Mouse (Mus musculus) neural tube, embryonic 13.5 days (tissue): ENCODE measurements around the gene Bnipl. TPM values are rescaled to one million over a fixed set of nuclear protein-coding genes. Genes with fewer than 3 reads are reported as not detected.
"Not testable (repeated sequence)": the region's sequence is repeated elsewhere in the genome, so short reads cannot be mapped to it uniquely, and the experiment has no call there.

Experiments
- ATAC-seq: fragments of 200-750 bp; cut with Nextera tagmentation; 2 replicates; pipeline ENCODE4 v1.8.0; 2017; ENCODE audit warnings: low read depth, mild to moderate bottlenecking, moderate TSS enrichment, moderate library complexity
- H3K27ac ChIP-seq: fragments of 300-500 bp; sonication (generic); replicated peaks from 2 replicates; pipeline ENCODE4 v1.5.1; 2015; ENCODE audit warnings: moderate library complexity, mild to moderate bottlenecking, inconsistent platforms
- H3K27me3 ChIP-seq: fragments of 300-500 bp; sonication (generic); 2 replicates; pipeline ENCODE4 v1.6.1; 2015; ENCODE audit warnings: mild to moderate bottlenecking, inconsistent platforms
- H3K36me3 ChIP-seq: fragments of 300-500 bp; sonication (generic); 2 replicates; pipeline ENCODE4 v1.6.1; 2015; ENCODE audit warnings: mild to moderate bottlenecking, inconsistent platforms
- H3K4me1 ChIP-seq: fragments of 300-500 bp; sonication (generic); replicated peaks from 2 replicates; pipeline ENCODE4 v1.6.1; 2015; ENCODE audit warnings: inconsistent platforms
- H3K4me2 ChIP-seq: fragments of 300-500 bp; sonication (generic); 2 replicates; pipeline ENCODE4 v1.6.1; 2015; ENCODE audit warnings: inconsistent platforms, mild to moderate bottlenecking, moderate library complexity
- H3K4me3 ChIP-seq: fragments of 300-500 bp; sonication (generic); 2 replicates; pipeline ENCODE4 v1.5.1; 2015; ENCODE audit warnings: mild to moderate bottlenecking, inconsistent platforms
- H3K9ac ChIP-seq: fragments of 300-500 bp; sonication (generic); 2 replicates; pipeline ENCODE4 v1.6.1; 2015; ENCODE audit warnings: moderate library complexity, mild to moderate bottlenecking, inconsistent platforms
- H3K9me3 ChIP-seq: fragments of 300-500 bp; sonication (generic); 2 replicates; pipeline ENCODE4 v1.6.1; 2016; ENCODE audit warnings: inconsistent platforms
- WGBS: fragments of 180-500 bp; shearing (Covaris S2); methylation state at CpG from one replicate; pipeline ENCODE4 v1.1.7; 2015; 5-methylcytosine and 5-hydroxymethylcytosine counted together
- polyA plus RNA-seq: library from polyadenylated mRNA; unstranded; fragments of >200 nt; fragmentation: Nextera tagmentation; extraction: Ambion mirVana; gene quantifications from 2 replicates; pipeline ENCODE4 v1.2.1, GENCODE M21; 2015

Gene Bnipl
- polyA plus RNA-seq, 1 experiment from 2014 or later: not detected

DNA sequence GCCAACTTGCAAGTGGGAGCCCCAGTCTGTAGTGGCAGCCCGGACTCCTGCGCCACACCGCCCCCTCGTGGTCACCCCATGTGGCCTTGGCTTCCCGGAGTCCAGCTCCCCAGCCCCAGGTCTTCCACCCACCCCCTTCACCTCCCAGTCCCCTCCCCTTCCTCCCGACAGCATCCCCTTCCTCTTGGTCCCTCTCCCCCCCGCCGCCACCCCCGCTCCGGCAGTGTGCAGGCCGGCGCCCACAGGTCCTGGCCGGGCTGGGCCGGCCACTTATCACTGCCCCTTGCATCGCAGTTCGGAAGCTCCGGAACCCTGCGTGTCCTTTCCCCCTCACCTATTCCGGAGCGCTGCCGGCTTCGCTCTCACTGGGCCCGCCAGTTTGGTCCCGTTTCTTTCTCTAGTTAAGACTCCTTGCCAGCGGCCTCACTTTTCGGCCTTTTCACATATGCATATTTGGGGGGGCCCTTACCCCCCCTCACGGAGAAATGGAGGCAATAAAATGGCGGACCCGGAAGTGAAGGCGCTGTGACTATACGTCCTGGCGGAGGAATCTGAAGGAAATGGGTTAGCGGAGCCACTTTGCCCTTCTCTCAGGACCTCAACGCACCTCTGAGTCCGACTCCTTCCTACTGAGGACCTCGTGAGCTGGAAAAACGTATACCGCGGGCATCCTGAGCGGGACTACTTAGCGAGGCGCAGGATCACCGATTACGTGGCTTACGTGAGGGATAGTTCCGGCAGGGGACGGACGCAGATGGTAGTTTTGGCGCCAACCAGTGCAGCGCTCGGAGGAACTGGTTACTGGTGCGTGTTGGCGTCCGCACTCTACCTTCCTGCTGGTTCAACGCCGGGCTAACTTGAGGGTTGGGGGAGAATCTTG lies 33.5 kb downstream of the Bnipl start, which contains the start of gene Gabpb2:
Gene Gabpb2, minus strand, starts transcription at position 662 of the 880 bp plus-strand sequence.
- Histone ChIP-seq H3K27ac (peak within 1 kb of the TSS; percentile 97), H3K9ac (peak within 1 kb of the TSS; percentile 88), H3K9me3 (no peaks in the 10 kb centered on the region), H3K4me1 (peaks cover 25% of the 10 kb centered on the region), H3K4me3 (peak within 1 kb of the TSS; percentile 74), H3K27me3 (no peaks in the 10 kb centered on the region), H3K4me2 (peak within 1 kb of the TSS; percentile 61), H3K36me3 (peaks cover 58% of the 10 kb centered on the region)
- WGBS: under 1% methylated on average over 55 of the region's 56 CpGs
- ATAC-seq: peak; percentile 91

DNA sequence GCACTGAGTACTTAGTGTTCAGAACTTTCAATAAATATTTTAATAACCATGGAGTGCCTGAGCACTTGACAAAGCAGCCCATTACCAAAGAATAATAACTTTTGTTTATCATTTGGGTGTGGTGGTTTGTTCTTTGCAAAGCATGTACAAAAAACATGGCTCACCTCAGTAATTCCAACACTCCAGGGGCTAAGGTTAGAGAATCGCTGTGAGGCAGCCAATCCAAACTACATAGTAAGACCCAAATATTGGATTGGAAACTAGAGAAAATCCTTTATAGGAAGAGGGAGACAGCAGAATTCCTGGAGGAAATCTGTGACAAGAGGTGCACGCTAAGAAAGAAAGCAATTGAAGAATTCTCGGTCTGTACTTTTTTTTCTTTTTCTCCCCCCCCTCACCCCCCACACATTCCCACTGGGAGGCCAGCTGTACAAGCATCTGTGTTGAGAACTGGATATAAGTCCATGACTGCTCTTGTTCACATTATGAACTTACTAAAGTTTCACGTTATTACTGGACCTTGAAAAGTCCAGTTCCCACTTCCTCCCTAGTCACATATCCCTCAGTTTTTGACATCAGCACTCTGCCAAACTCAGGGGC lies 34.2 kb downstream of the Bnipl start:
- no peak for ATAC-seq
- H3K9ac ChIP-seq: peak overlapping the region; percentile 88; the same call in 1 of the 2 replicates
- H3K27me3 ChIP-seq: no peaks in the 10 kb centered on the region
- H3K4me2 ChIP-seq: peak overlapping the region; percentile 61
- H3K4me3 ChIP-seq: peak overlapping the region; percentile 74
- WGBS: 18% methylated on average over 4 of the region's 4 CpGs
- H3K27ac ChIP-seq: peak overlapping the region; percentile 97
- peaks cover 59% of the 10 kb centered on the region for H3K36me3 ChIP-seq
- no peaks in the 10 kb centered on the region for H3K9me3 ChIP-seq
- H3K4me1 ChIP-seq: peaks cover 20% of the 10 kb centered on the region

DNA sequence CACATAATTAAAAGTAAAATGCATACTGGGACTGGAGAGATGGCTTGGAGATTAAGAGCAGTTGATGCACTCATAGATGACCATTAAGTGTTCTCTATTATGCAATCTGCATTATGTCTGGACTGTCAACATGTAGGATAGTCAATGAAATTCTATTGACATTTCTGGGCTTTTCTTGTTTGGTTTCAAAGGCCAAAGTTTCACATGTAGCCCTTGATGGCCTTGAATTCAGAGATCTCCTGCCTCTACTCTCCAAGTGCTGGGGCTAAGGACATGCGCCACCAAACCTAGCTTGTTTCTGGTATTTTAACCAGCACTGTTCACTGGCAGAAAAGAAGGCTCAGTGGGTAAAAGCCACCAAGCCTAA lies 37.4 kb downstream of the Bnipl start:
- ATAC-seq: no peak
- 93% methylated on average over 1 of the region's 1 CpGs for WGBS

DNA sequence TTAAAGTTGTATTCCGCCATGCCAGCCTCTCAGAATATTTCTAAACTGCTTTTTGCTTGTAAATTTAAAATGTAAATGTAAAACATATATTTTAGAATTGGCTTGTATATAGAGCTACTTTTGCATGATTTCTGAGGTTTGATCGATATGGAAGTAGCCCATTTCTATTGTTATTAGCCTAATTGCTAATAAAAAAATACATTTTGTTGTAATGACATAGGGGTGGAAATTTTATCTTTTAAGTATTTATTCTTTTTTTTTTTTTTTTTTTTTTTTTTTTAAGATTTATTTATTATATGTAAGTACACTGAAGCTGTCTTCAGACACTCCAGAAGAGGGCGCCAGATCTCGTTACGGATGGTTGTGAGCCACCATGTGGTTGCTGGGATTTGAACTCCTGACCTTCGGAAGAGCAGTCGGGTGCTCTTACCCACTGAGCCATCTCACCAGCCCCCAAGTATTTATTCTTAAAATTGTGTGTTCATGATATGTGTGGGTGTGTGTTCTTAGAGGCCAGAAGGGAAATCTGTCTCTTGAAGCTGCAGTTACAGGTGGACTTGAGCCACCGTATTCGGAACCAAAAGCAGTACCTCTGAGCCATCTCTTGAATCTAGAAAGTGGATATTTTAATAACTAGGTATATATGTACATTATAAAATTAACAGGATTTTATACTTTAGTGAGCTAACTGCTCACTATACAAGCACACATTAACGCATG lies 37.9 kb downstream of the Bnipl start:
- not testable (repeated sequence) for ATAC-seq, H3K27ac ChIP-seq, H3K9ac ChIP-seq, H3K4me2 ChIP-seq, H3K27me3 ChIP-seq, H3K4me3 ChIP-seq, H3K9me3 ChIP-seq
- H3K36me3 ChIP-seq: peaks cover 34% of the 10 kb centered on the region
- peaks cover 14% of the 10 kb centered on the region for H3K4me1 ChIP-seq
- WGBS: 93% methylated on average over 9 of the region's 10 CpGs

More for the DNA sequence above, 37.4 kb downstream of the Bnipl start:
- Histone ChIP-seq H3K4me2 (no peak overlapping the region), H3K27ac (no peak overlapping the region), H3K4me1 (peaks cover 20% of the 10 kb centered on the region), H3K9ac (no peak overlapping the region), H3K27me3 (no peaks in the 10 kb centered on the region), H3K9me3 (no peaks in the 10 kb centered on the region), H3K4me3 (no peak overlapping the region), H3K36me3 (peaks cover 33% of the 10 kb centered on the region)

DNA sequence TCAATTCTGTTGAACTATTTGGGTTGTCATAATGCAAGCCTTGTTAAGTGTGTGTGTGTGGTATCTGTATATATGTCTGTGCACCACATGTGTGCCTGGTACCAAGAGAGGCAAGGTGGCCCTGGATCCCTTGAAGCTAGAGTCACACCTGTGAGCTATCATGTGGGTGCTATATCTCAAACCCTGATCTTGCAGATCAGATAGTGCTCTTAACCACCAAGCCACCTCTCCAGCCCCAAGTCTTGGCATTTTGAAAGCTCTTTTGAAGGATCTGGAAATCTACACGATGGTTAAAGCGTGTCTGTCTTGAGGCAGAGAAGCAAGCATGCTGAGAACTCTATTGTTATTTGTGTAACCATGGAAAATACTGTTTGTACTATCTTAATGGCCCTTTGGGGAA lies 40.4 kb downstream of the Bnipl start:
- 49% methylated on average over 2 of the region's 2 CpGs for WGBS
- peaks cover 48% of the 10 kb centered on the region for H3K36me3 ChIP-seq
- H3K9ac ChIP-seq: no peak overlapping the region
- H3K27me3 ChIP-seq: no peaks in the 10 kb centered on the region
- no peak overlapping the region for H3K4me3 ChIP-seq
- ATAC-seq: no peak
- H3K4me1 ChIP-seq: no peaks in the 10 kb centered on the region
- no peaks in the 10 kb centered on the region for H3K9me3 ChIP-seq
- H3K4me2 ChIP-seq: no peak overlapping the region
- no peak overlapping the region for H3K27ac ChIP-seq

DNA sequence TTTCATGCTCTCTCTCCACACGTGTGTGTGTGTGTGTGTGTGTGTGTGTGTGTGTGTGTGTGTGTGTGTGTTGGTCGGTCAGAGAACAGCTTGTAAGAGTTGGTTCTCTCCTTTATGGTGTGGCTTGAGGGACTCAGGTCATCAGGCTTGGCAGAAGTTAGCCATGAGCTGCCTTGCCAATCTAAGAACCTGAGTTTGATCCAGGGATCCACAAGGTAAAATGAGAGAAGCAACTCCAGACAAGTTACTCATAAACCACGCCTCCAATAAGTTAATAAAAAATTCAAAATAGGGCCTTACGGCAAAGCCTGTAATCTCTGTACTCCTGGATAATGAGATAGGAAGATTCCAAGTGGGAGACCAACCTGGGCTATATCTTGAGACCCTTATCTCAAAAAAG lies 42.7 kb downstream of the Bnipl start:
- 86% methylated on average over 4 of the region's 4 CpGs for WGBS

DNA sequence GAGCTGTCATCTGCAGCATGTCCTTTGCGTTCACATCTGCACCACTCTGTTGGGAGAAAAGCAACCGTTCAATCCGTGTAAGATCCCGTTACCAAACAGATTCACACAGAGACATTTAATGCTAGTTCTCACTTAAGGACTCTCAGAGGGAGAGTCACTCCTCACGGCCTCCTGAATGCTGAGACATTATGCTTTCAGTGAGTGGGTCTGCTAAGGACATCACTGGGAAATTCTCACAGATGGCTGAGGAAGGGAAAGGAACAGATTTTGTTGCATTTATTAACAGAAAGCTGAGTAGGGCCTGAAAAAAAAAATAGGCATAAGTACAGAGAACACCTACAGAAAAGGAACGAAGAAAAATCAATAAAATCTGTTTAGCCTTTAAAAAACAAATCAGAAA lies 47.1 kb downstream of the Bnipl start:
- Histone ChIP-seq H3K9me3 (no peaks in the 10 kb centered on the region), H3K4me3 (no peak overlapping the region), H3K36me3 (peaks cover 85% of the 10 kb centered on the region), H3K9ac (no peak overlapping the region), H3K27me3 (no peaks in the 10 kb centered on the region), H3K27ac (no peak overlapping the region), H3K4me1 (no peaks in the 10 kb centered on the region), H3K4me2 (no peak overlapping the region)
- WGBS: 94% methylated on average over 6 of the region's 6 CpGs
- no peak for ATAC-seq

More for the DNA sequence above, 42.7 kb downstream of the Bnipl start:
- Histone ChIP-seq H3K36me3 (peaks cover 56% of the 10 kb centered on the region), H3K27ac (no peak overlapping the region), H3K27me3 (no peaks in the 10 kb centered on the region), H3K9me3 (no peaks in the 10 kb centered on the region), H3K4me1 (no peaks in the 10 kb centered on the region), H3K9ac (no peak overlapping the region), H3K4me3 (no peak overlapping the region), H3K4me2 (no peak overlapping the region)
- no peak for ATAC-seq

DNA sequence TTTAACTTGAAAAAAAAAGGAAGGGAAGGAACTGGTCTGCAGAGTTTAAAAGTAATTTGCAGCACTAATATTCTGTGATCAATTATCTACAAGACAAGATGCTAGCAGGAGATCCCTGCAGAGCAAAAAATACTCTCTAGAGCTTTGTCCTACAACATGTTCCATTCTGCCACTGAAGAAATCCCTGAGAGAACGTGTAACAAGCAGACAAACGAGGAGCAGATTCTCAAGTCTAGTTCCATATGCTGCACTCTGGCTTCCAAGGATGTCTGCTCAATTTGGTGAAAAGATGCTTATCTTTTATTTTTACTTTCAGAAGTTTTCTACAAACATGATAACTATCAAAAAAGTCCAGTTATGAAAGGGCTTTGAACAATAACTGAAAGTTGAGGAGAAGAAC lies 50.4 kb downstream of the Bnipl start:
- ATAC-seq: no peak
- WGBS: 88% methylated on average over 2 of the region's 2 CpGs
- peaks cover 85% of the 10 kb centered on the region for H3K36me3 ChIP-seq

DNA sequence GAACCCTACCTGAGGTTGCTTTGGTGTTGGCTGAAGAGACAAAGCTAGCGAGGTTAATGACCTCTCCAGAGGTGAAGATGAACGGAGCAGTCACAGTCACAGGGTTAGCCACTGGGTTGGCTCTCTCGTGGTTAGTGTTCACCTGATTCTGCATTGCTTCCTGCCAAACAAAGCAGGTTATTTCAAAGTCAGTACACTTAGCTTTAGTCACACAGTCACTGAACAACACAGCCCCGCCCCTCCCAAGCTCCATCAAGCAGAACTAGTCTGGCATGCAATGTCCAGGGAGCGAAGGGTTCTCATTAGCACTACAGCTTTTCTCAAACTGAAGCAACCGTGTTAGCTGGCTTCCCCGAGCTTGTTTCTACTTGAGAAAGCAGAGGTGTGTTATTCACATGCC lies 50.9 kb downstream of the Bnipl start:
- H3K27me3 ChIP-seq: no peaks in the 10 kb centered on the region
- H3K4me3 ChIP-seq: no peak overlapping the region
- no peaks in the 10 kb centered on the region for H3K9me3 ChIP-seq
- H3K36me3 ChIP-seq: peaks cover 85% of the 10 kb centered on the region
- WGBS: 89% methylated on average over 7 of the region's 7 CpGs
- no peak overlapping the region for H3K4me2 ChIP-seq
- no peaks in the 10 kb centered on the region for H3K4me1 ChIP-seq
- no peak for ATAC-seq
- H3K9ac ChIP-seq: no peak overlapping the region
- no peak overlapping the region for H3K27ac ChIP-seq

More for the DNA sequence above, 50.4 kb downstream of the Bnipl start:
- Histone ChIP-seq H3K27me3 (no peaks in the 10 kb centered on the region), H3K9ac (no peak overlapping the region), H3K9me3 (no peaks in the 10 kb centered on the region), H3K4me1 (no peaks in the 10 kb centered on the region), H3K27ac (no peak overlapping the region), H3K4me2 (no peak overlapping the region), H3K4me3 (no peak overlapping the region)

DNA sequence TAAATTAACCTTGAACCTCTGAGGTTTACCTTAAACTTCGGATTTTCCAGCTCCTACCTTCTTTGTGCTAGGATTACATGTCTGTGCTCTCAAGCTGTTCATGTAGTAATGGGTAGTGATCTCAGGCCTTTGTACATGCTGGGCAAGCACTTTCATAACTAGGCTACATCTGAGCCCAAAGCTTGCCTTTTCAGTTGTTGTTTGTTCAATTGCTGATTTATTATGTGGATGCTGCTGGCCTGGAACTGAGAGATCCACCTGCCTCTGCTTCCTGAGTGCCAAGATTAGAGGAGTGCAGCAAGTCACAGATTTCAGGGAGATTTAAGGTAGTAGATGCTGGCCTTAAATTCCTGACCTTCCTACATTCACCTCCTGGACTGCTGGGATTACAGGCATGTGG lies 51.9 kb downstream of the Bnipl start:
- Histone ChIP-seq H3K9me3 (no peaks in the 10 kb centered on the region), H3K27me3 (no peaks in the 10 kb centered on the region), H3K4me2 (no peak overlapping the region), H3K9ac (no peak overlapping the region), H3K36me3 (peaks cover 85% of the 10 kb centered on the region), H3K4me1 (no peaks in the 10 kb centered on the region), H3K27ac (no peak overlapping the region), H3K4me3 (no peak overlapping the region)
- WGBS: 82% methylated on average over 1 of the region's 1 CpGs
- no peak for ATAC-seq

DNA sequence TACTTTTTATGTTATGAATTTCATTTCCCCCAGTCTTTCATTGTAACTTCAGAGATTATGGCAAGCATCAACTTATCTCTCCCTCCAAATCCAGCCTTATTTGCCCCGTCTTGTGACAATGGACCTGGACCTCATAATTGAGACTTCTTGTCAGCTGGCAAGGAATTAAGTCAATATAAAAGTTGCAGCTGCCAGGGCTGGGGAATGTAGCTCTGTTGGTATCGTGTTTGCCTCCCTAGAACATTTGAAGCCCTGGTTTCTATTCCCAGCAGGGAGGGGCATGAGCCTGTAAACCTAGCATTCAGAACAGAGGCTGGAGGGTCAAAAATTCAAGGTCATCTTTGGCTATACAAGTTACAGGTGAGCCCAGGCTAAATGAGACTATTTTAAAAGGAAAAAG lies 55.2 kb downstream of the Bnipl start:
- no peaks in the 10 kb centered on the region for H3K9me3 ChIP-seq
- H3K4me2 ChIP-seq: no peak overlapping the region
- H3K27me3 ChIP-seq: no peaks in the 10 kb centered on the region
- WGBS: 93% methylated on average over 2 of the region's 2 CpGs
- no peak overlapping the region for H3K27ac ChIP-seq
- no peaks in the 10 kb centered on the region for H3K4me1 ChIP-seq
- no peak for ATAC-seq
- H3K9ac ChIP-seq: no peak overlapping the region
- H3K4me3 ChIP-seq: no peak overlapping the region
- H3K36me3 ChIP-seq: peaks cover 72% of the 10 kb centered on the region

DNA sequence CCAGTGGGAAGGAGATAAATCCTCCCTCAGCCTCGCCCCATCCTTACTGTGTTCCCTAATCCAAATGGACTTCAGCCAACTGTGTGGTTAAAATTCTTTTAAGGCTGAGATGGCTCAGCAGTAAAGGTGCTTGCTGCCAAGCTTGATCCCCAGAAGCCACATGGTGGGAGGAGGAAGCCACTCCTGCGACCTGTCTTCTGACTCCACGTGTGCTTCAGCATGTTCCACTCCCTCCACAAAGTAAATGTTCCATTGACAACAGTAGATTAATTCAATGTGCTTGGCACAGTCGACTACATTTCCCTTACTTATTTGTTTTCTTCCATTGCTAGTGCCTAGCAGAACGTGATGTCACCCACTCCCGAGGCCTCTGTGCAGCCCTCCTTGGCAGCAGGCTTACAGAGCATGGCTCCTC lies 56.3 kb downstream of the Bnipl start:
- no peaks in the 10 kb centered on the region for H3K4me1 ChIP-seq
- no peak overlapping the region for H3K4me2 ChIP-seq
- ATAC-seq: no peak
- no peak overlapping the region for H3K9ac ChIP-seq
- no peaks in the 10 kb centered on the region for H3K27me3 ChIP-seq
- H3K27ac ChIP-seq: no peak overlapping the region
- H3K4me3 ChIP-seq: no peak overlapping the region
- 86% methylated on average over 6 of the region's 6 CpGs for WGBS
- peaks cover 72% of the 10 kb centered on the region for H3K36me3 ChIP-seq
- H3K9me3 ChIP-seq: no peaks in the 10 kb centered on the region
